Mouse (Mus musculus) gonadal fat pad, adult 2 months (tissue): Measurements from ENCODE around the gene Slc11a1. TPM values are rescaled to one million over a fixed set of nuclear protein-coding genes. Genes with fewer than 3 reads are reported as not detected.
"Not testable (repeated sequence)": the region's sequence is repeated elsewhere in the genome, so short reads cannot be mapped to it uniquely, and the experiment has no call there.

ENCODE experiments used
- DNase-seq: peaks from one replicate; pipeline ENCODE4 v3.0.0-alpha.2; 2012; ENCODE audit warnings: low read depth
- polyA plus RNA-seq: library from polyadenylated mRNA; depleted of rRNA; stranded (reverse); fragments of >200 nt; gene quantifications from 2 replicates; pipeline ENCODE4 v1.2.3, GENCODE M21; 2012; rRNA removed

The Slc11a1 gene
- 36.3 and 42.9 TPM in 2 replicates for polyA plus RNA-seq

DNA sequence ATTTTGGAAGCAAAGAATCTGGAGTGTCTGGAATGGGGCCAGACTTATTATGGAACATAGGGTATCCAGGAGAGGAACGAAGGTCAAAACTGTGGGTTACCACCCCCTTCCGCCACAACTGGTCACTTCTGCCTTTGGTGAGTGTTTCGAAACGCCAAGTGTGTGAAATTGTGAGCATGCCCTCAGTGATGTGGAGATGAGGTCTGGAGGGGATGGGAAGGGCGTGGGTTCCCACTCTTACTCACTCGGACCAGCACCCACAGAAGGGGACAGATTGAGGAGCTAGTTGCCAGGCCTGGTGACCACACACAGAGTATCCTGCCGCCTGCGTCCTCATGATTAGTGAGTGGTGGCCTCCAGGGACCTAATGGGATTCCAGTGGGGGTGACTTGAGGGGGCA lies at the start of gene Slc11a1:
Slc11a1 (plus strand) TSS at position 216 of the 400 bp plus-strand sequence.
- no peak for DNase-seq

DNA sequence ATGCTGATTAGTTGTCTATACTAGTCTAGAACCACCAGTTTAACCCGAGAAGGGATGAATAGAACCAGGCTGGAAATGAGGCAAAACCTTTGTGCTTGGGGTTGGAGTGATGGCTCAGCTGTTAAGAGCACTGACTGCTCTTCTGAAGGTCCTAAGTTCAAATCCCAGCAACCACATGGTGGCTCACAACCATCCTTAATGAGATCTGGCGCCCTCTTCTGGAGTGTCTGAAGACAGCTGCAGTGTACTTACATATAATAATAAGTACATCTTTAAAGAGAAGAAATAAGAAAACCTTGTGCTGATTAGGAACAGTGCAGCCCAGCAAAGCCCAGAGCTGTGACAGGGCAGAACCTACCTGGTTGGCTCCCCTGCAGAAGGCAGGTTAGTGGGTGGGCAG lies 48.1 kb upstream of the Slc11a1 start:
- not testable (repeated sequence) for DNase-seq

DNA sequence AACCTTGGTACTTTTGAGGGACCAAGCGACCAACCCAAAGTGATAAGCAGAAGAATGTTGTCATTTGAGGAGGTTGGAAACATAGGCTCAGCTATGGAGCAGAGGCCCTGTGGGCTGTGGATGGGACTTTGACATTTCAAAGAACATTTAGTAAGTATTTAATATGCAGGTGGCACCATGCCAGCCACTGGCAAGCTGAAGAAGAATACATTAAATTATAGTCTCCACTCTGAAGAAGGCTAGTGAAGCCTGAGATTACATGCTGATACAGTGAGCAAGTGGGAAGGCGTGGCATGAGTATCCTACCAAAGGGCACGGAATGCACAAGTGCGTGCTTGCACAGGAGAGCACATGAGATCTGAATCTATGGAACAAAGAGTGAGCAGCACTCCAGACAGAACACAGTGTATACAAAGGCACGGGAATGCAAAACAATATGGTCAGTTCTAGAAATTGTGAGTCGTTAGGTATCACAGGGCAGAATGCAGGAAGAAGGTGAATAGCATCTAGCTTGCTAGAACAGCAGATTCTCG lies 45.0 kb upstream of the Slc11a1 start:
- DNase-seq = no peak

DNA sequence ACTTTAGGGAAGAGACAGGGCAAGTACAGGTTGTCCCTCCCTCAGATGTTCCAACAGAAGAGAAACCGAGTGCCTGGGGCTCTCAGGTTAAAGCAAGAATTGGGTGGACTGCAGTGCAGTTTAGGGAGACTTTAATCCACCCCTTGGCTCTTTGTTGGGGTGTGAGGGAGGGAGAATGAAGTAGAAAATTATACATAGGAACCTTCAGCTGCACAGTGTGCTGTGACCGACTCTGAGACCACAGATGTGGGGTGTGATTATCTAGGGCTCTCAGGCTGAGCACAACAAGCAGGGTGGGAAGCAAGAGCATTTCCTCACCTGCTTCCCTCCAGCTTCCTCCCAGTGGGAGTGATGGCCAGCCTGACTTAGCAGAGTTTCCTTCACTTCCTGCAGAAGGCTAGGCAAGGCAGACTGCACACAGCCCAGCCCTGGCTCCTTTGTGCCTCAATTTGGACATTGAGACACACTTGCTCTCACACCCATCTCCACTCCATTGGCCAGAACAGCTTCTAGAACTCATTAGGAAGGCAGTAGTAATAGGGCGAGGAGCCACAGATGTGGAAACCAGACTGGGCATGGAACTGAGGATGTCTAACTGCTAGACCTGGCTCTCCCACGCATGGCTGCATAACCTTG lies 43.8 kb upstream of the Slc11a1 start:
- peak; percentile 80 for DNase-seq

DNA sequence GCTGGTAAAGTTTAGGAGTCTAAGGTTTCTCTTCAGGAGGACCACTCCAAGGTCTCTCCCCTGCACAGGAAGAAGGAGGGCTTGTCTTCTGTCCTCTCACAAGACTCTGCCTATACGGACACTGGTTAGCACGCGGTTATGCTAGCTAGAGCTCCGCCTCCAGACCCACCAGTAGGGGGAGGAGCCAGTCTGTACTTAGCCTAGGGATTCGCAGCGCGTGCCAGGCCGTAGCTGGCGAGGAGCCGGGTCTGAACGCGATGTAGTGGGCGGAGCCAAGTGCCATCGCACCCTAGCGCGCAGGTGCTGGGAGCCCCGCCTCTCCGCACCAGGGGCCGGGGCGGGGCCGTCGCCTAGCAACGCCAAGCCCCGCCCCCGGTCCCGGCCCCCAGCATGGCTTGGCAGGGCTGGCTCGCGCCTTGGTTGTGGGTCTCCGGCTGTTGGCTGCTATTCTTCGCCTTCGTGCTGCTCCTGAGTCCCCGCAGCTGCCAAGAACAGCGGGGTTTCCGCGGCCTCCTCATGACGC lies 42.7 kb upstream of the Slc11a1 start:
- DNase-seq = peak; percentile 75

DNA sequence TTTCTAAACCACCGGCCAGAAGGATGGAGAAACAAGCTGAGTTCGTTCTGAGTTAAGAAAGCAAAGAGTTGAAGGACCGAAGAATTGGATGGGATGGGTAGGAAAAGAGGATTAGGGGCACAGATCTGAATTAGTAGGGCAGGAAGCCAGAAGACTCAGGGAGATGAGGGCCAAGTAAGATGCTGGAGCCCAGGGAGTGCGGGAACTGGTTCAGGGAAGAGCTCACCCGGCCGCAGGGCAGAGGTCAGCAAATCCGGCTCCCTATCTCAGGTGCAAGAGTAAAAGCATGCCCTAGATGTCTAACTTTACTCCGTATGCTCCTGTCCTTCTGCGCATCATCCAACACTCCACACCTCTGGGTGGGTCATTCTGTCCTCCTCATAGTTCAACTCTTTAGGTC lies 42.1 kb upstream of the Slc11a1 start:
- DNase-seq = no peak

DNA sequence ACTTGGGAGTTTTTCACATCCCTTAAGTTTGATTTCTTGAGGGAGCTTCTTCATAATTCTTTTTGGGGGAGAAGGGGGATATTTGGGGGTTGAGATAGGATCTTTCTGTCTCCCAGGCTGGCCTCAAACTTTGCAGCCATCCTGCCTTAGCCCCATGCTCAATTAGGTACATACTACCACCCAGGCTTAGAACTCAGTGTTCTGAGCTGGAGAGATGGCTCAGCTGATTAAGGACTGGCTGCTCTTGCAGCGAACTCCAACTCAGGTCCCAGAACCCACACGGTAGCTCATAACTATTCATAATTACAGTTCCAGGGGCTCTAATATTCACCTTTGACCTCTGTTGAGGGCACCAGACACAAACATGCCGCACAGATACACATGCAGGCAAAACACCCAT lies 40.4 kb upstream of the Slc11a1 start:
- no peak for DNase-seq

DNA sequence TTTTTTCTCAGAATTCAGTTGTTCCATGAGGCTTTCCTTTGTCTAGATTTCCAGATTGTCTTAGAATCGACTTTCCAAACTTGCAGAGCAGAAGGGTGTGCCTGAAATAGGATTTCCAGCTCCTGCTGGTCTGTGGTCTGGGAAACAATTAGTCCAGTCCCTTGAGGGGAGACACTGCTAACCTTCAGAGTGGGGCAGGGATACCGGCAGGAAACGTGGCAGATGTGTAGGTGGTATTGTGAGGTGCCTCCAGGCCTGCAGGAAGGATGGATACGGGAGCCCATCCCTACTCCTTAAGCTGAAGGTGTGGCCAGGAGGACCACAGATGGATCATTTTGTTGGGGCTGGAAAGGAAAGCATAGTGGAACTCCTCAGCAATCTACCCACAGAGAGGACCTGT lies 40.0 kb upstream of the Slc11a1 start:
- DNase-seq = no peak

DNA sequence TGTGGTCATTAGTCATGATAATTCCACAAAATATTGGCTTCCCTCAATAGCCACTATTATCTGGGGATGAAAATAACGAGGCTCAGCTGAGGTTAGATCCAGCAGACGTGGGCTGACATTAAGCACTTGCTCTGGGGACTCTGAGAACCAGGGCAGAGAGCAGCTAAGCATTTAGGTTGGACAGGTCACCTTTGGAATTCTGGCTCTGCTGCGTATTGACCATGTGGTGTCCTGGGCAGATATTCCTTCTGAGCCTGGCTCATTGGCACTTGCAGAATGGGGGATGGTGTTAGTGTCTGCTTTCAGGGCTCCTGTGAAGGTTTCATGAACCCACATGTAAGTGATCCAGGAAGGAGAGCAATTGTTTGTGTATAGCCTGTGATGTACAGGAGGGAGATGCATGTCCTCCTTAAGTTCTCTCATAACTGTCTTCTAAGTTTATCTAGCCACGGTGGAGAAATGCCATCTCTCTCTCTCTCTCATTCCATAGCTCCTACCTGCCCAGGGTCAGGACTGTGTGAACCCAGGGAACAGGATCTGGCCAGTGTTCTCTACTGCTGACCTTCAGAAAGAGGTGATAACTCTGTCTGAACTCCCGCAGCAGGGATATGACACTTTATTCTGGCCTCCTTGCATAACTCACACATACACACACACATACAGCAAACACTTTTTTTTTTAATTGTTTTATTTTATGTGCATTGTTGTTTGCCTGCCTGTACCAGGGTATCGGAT lies 39.4 kb upstream of the Slc11a1 start:
- no peak for DNase-seq

DNA sequence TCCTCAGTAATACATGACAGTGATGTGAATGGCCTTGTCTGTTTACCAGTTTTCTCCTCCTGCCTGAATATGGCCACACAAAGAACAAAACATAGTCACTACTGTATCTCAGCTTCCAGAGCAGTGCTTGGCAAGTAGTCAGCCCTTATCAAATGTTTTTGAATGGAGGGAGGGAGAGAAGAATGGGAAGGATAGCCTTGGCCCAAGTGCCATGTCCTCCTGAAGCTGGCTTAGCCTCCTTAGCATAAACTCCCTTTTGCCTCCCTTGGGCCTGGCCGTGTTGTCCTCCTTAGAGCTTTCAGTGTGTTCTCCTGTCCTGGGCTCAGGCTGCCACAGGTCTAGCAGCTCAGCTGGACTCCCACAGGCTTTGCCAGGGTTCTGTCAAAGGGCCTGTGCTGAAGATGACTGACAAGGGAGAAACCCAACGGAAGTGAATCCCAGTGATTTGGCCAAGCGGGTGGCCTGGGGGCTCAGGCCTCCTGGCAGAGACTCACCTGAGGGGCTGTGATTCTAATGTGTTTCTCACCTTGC lies 37.7 kb upstream of the Slc11a1 start:
- no peak for DNase-seq

DNA sequence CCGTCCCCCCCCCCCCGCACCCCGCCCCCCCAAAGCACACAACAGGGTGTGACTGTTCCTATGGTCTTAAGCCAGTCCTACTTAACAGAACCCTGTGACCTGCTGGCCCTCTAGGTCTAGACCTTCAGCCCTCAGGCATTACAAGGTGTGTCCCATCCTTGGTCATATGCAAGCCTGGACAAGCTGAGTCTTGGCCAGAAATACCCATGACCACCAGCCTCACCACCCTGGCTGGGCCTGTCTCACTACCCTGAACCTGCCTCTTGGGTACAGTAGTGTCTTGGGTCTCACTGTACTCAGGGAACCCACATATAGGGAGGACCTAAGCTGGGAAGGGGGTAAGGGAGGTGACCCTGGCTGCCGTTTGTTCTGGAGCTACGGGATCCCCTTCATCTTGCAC lies 37.0 kb upstream of the Slc11a1 start:
- DNase-seq = no peak

DNA sequence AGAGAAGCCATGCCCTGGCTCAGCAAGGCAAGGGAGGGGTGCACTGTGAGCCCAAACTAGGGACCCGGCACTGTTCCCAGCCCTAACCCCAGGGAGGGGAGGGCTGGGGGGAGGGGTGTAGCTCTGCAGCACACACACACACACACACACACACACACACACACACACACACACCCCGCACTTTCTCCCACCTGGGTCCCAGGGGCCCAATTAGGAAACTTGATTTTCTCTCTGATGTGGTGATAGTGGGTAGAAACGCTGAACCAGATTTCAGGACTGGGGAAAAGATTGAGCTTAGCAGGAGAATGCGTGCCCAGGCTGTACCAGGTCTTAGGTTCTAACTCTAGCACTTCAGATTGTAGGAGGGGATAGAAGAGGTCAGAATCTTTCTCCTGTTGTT lies 36.4 kb upstream of the Slc11a1 start:
- DNase-seq = no peak

DNA sequence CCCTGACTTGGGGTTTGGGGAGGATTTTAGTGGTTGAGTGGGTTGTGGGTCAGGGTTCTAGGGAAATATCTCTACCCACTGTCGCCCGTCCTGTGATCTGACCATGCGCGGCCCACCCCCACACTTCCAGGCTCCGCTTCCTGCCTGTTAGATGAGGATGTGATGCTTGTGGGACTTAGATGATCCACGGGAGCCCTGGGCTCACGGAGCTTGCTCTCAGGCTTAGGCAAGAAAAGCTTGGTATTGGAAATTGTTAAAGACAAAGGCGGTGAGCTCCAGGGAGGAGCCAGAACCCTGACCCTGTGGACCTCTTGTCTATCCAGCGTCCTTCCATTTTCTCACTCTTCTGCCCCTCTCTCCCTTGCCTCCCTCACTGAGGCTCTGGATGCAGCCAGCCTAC lies 35.1 kb upstream of the Slc11a1 start:
- DNase-seq = no peak

DNA sequence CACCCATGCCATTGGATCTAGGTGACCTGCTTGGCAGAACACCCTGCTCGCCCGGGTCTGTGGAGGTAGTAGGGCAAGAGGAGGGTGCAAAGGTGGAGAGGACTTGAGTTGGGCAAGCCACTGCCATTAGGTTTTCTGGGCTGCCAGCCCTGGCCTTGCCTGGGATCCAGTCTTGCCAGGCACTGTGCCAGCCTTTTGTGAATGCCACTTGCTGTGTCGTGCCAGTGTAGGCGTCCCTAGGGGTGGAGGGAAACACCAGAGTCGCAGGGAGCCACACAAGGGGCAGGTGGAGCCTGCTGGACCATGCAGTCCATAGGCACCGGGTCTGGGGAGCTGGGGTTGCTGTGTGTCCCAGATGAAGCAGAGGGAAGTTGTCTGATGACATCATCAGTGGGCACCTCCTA lies 34.6 kb upstream of the Slc11a1 start:
- DNase-seq = peak; percentile 74

DNA sequence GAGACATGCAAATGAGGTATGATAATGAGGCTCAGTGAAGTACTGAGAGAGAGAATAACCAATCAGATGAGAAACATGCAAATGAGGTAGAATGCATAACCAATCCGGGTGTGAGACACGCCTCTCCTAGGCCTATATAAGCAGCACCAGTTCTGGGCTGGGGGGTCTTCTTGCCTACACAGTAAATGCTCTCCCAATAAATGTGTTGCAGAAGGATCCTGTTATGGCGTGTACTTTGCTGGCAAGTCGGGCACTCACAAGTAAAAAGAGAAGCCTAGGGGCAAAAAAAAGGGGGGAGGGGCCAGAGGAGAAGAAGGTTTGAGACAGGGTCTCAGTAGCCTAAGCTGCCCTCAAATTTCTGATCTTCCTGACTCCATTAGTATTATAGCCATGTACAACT lies 34.0 kb upstream of the Slc11a1 start:
- not testable (repeated sequence) for DNase-seq

DNA sequence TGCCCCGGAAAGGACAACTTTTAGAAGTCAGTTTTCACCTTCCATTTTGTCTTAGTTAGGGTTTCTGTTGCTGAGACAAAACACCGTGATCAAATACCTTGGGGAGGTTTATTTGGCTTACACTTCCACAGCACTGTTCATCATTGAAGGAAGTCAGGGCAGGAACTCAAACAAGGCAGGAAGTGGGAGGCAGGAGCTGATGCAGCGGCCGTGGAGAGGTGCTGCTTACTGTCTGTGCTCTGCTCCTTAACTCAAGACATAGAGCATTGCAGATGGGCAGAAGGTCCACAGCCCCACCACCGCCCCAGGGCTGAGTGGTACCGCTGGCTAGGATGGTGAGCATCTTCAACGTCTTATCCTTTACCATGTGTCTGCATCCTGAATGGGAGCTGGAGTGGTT lies 33.1 kb upstream of the Slc11a1 start:
- DNase-seq = no peak

DNA sequence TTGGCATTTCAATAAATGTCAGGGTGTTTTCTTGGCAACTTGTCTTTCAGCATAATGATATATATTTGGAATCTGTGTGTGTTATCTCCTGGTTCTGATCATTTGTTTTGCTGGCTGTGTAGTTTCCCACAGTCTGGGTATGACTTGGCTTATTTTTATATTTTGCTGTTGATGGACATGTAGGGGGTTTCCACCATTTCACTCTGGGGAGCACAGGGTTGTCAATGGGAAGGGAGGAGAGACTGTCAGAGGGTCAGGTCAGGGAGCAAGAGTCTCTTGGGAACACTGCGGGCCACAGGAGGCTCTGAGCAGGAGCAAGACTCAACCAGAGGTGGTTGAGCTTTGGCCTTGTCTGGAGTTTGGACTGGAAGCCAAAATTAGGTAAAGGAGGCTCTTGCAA lies 32.7 kb upstream of the Slc11a1 start:
- no peak for DNase-seq

DNA sequence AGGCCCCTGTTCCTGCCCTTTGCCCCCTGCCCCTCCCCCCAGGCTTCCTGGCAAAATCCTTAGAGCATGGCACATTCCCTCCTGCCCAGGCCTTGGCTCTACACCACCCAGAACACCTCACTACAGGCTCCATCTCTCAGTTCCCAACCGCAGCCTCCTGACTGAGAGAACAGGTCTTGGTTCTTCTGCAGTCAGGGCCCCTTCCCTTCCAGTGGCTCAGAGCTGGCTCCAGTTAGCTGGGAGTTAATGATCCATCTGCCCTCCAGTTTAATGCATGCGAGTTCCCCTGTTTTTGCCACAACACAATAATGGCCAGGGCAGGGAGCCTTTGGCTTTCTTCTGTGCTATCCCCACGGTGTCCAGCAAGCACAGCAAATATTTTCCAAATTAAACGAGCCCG lies 31.8 kb upstream of the Slc11a1 start:
- no peak for DNase-seq

DNA sequence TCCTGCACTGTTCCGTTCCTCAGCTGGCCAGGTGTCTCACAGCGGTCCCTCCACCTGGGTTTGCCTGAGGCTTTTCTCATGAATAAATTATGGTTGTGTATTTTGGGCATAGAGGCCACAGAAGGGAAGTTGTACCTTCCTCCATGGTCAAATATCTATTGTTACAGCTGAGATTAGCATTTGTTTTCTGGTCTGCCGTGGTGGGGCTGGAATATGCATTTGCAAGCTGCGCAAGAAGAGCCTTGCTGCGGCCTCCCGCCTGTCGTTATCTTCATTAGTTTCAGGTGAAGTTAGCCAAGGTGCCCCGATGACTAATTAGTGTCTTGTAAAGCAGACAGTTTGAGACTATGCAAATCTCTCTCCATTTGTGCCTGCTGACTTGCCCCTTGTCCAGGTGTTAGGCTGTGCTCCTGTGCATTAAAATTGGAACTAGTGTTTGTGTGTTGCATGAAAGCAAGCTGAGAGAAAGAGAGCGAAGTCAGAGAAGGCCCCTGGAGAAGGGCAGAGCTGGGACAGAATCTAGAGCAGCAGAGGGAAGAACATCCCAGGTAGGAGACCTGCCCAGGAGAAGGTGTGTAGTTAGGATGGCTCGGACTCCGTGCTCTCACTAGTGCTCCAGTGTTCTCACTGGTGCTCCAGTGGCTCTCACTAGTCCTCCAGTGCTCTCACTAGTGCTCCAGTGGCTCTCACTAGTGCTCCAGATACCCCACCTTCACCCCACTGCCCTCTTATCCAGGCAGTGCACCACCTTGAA lies 30.7 kb upstream of the Slc11a1 start:
- DNase-seq = no peak

DNA sequence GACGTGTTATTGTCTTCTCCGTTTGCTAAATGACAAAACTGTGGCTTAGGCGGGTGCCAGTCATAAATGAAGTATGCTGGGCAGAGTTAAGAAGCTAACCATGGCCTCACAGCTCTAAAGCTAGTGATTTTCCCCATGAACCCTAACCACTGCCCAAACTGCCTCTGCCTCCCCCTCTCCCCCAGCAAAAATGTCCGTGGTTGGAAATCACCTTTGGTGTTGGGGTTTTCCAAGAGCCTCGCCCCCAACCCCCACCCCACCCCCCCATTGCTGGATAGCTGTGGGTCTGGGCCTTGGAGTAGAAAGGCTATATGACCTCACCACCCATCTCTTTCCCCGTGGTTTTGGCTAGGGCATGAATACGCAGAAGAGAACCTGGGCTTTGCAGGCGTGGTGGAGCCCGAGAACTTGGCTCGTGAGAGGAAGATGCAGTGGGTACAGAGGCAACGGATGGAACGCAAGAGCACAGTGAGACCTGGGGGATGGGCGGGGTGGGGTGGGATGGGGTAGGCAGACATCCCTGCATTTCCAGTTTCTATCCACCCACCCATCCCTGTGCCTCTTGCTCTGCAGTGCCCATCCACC lies 23.7 kb upstream of the Slc11a1 start:
- no peak for DNase-seq

DNA sequence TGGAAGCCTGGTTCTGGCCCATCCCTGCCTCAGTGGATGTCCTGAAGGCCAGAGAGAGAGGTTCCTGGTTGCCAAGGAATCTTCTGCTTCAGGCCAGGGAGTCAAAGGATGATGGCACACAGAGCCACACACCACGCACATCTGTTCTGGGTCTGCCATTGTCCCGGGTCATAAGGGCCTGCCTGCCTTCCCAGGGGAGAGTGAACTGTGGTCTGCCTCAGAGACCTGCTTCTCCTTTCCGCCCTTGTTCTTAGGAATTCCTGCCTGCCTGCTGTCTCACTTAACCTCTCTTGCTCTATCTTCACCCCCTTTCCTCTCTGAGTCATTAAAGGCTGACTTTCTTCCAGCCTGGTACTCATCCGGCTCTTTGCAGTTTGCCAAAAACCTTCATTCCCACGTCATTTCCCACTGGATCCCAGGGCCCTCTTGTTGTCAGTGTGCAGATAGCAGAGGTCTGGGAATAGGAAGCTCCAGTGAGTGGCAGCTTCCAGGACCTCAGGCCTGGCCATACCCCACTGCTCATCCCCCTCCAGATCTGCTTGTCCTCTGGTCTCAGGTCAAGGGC lies 22.4 kb upstream of the Slc11a1 start:
- DNase-seq = no peak
